Mouse (Mus musculus): ENCODE results near the gene Gm128. TPM values are rescaled to one million over a fixed set of nuclear protein-coding genes. Genes with fewer than 3 reads are reported as not detected.

The Gm128 gene
- polyA plus RNA-seq, 1 experiment from 2014 or later: 0.26 TPM

DNA sequence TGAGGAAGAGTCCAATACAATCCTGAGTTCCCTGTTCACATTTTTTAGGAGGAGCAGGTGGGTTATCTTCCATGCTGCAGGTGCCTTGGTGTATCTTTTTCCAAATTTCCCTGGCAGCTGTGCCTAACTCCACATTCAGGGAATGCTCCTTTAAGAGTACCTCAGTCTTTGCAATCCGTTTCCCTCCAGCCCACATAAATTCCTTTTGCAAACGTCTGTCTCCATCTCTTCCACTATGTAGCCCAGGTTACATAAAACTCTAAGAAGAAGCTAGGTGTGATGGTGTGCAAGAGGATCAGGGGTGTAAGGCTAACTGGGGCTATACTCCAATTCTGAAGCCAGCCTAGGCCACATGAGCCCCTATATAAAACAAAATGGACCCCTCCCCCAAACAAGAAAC, 1.7 kb upstream of the Gm128 start:
- WGBS: 71% methylated on average over 2 of the region's 2 CpGs
- no peak overlapping the region for H3K27ac ChIP-seq (ENCODE audit: low read depth)
- no peak overlapping the region for H3K9ac ChIP-seq (ENCODE audit: low read length)
- H3K9me3 ChIP-seq (ENCODE audit: control insufficient read depth, low read length): no peaks in the 10 kb centered on the region
- no peak overlapping the region for H3K4me2 ChIP-seq (ENCODE audit: low read length)
- ATAC-seq (replicated peaks; ENCODE audit: low FRiP score, low TSS enrichment, low read depth) (no peak), DNase-seq (ENCODE audit: low spot score) (no peak)
- H3K4me1 ChIP-seq (replicated peaks; ENCODE audit: control insufficient read depth, insufficient read depth, low read length): no peaks in the 10 kb centered on the region
- H3K4me3 ChIP-seq (ENCODE audit: low read depth, low read length): no peak overlapping the region
- peaks cover 3% of the 10 kb centered on the region; the same call in 1 of the 2 replicates for H3K36me3 ChIP-seq (ENCODE audit: control insufficient read depth, insufficient read depth, low read length)
- no peaks in the 10 kb centered on the region for H3K27me3 ChIP-seq (replicated peaks; ENCODE audit: control insufficient read depth, insufficient read depth, low read length)

DNA sequence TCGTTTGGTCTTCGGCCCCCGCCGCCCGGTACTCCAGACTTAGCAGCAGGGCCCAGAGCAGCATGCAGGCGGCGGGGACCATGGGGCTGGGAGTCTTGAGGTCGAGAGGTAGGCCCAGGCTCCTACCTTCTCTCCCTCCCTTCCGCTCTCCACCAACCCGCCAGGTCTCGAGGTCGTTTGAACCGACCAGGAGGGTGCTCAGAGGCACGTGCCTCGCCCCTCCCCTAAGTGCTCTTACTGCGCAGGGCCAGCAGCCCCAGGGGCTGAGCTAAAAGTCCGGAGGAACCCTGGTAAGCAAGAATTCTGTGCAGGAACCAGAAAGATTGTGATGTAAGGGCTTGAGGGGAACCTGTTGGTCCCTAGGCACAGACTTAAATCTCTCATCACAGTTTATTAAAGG, 498 bp downstream of the Gm128 start:
- peaks cover 16% of the 10 kb centered on the region for H3K36me3 ChIP-seq (ENCODE audit: control insufficient read depth, insufficient read depth, low read length)
- WGBS: 34% methylated on average over 17 of the region's 17 CpGs
- H3K4me1 ChIP-seq (replicated peaks; ENCODE audit: control insufficient read depth, insufficient read depth, low read length): no peaks in the 10 kb centered on the region
- ATAC-seq (replicated peaks; ENCODE audit: low FRiP score, low TSS enrichment, low read depth): no peak; the same call in 1 of the 2 replicates
- H3K4me2 ChIP-seq (ENCODE audit: low read length): peak overlapping the region; percentile 12; the same call in 1 of the 2 replicates
- H3K4me3 ChIP-seq (ENCODE audit: low read depth, low read length): no peak overlapping the region
- H3K27me3 ChIP-seq (replicated peaks; ENCODE audit: control insufficient read depth, insufficient read depth, low read length): no peaks in the 10 kb centered on the region
- DNase-seq (ENCODE audit: low spot score): no peak
- H3K9me3 ChIP-seq (ENCODE audit: control insufficient read depth, low read length): no peaks in the 10 kb centered on the region
- no peak overlapping the region for H3K27ac ChIP-seq (ENCODE audit: low read depth)
- 0 out of 2 replicates have a peak overlapping the region, but pooled peaks have one; percentile 8 for H3K9ac ChIP-seq (ENCODE audit: low read length)

DNA sequence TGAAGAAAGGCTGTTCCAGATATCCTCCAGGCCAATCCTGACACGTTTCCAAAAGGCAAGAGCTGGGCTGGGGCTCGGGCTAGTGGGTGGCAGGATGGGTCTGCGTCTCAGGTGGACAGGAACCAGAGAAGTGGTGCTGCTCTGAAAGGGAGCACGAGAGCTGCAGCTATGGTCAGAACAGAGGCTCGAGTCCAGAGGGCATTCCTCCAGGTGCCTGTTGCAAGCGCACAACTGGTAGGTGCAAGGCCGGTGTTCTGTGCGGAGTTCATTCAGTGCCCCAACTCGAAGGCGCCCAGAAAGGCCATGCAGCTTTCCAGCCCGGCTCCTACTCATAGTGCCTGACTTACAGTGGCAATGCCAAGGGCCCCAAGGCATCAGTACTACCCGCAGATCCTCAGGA, 1.4 kb downstream of the Gm128 start:
- Histone ChIP-seq H3K4me1 (replicated peaks; ENCODE audit: control insufficient read depth, insufficient read depth, low read length) (no peaks in the 10 kb centered on the region), H3K9me3 (ENCODE audit: control insufficient read depth, low read length) (no peaks in the 10 kb centered on the region), H3K4me2 (ENCODE audit: low read length) (no peak overlapping the region), H3K27ac (ENCODE audit: low read depth) (no peak overlapping the region), H3K27me3 (replicated peaks; ENCODE audit: control insufficient read depth, insufficient read depth, low read length) (no peaks in the 10 kb centered on the region), H3K36me3 (ENCODE audit: control insufficient read depth, insufficient read depth, low read length) (peaks cover 25% of the 10 kb centered on the region), H3K9ac (ENCODE audit: low read length) (no peak overlapping the region), H3K4me3 (ENCODE audit: low read depth, low read length) (no peak overlapping the region)
- 84% methylated on average over 12 of the region's 12 CpGs for WGBS
- ATAC-seq (replicated peaks; ENCODE audit: low FRiP score, low TSS enrichment, low read depth) (no peak), DNase-seq (ENCODE audit: low spot score) (no peak)

DNA sequence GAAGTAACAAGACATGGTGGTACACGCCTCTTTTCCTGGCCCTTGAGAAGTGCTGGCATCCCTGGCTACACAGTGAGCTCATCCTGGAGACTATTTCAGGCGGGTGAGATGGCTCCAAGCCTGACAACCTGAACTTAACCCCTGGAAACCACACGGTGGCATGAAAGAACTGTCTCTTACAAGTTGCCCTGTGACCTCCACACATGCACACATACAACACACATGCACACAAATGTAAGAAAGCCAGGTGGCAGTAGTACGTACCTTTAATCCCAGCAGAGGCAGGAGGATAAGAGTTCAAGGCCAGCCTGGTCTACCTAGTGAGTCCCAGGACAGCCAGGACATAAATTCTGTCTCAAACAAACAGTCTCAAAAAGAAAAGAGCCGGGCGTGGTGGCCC, 2.4 kb downstream of the Gm128 start:
- Histone ChIP-seq H3K27me3 (replicated peaks; ENCODE audit: control insufficient read depth, insufficient read depth, low read length) (no peaks in the 10 kb centered on the region), H3K4me2 (ENCODE audit: low read length) (no peak overlapping the region), H3K9ac (ENCODE audit: low read length) (no peak overlapping the region), H3K36me3 (ENCODE audit: control insufficient read depth, insufficient read depth, low read length) (peaks cover 35% of the 10 kb centered on the region), H3K4me3 (ENCODE audit: low read depth, low read length) (no peak overlapping the region), H3K27ac (ENCODE audit: low read depth) (no peak overlapping the region), H3K9me3 (ENCODE audit: control insufficient read depth, low read length) (no peaks in the 10 kb centered on the region), H3K4me1 (replicated peaks; ENCODE audit: control insufficient read depth, insufficient read depth, low read length) (no peaks in the 10 kb centered on the region)
- DNase-seq (ENCODE audit: low spot score): no peak
- WGBS: 85% methylated on average over 6 of the region's 6 CpGs
- ATAC-seq (replicated peaks; ENCODE audit: low FRiP score, low TSS enrichment, low read depth): no peak

DNA sequence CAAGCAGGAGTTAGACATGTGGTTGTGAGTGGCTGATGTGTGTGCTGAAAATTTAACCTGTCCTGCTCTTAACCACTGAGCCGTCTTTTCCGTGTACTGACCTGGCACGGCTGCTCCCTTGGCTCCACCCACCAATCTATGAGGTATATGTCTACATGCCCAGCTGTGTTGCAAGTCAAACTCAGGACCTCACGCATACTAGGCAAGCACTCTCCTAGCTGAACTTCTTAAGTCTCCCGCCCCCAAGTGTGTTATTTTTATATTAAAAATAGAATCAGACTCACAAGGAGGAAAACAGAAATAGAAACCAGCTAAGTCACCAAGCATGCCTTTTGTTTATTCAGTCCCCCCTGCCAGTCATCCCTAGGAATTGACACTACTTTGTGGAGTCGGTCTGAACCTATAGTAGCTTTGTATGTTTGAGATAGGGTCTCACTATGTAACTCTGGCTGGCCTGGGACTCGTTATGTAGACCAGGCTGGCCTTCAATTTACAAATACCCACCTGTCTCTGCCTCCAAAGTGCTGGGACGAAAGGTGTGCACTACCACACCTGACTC, 3.8 kb downstream of the Gm128 start:
- WGBS: 88% methylated on average over 8 of the region's 8 CpGs
- H3K36me3 ChIP-seq (ENCODE audit: control insufficient read depth, insufficient read depth, low read length): peaks cover 49% of the 10 kb centered on the region
- DNase-seq (ENCODE audit: low spot score) (no peak), ATAC-seq (replicated peaks; ENCODE audit: low FRiP score, low TSS enrichment, low read depth) (no peak)
- H3K27ac ChIP-seq (ENCODE audit: low read depth): no peak overlapping the region
- H3K4me1 ChIP-seq (replicated peaks; ENCODE audit: control insufficient read depth, insufficient read depth, low read length): no peaks in the 10 kb centered on the region
- no peak overlapping the region for H3K4me2 ChIP-seq (ENCODE audit: low read length)
- H3K27me3 ChIP-seq (replicated peaks; ENCODE audit: control insufficient read depth, insufficient read depth, low read length): no peaks in the 10 kb centered on the region
- H3K4me3 ChIP-seq (ENCODE audit: low read depth, low read length): no peak overlapping the region
- H3K9ac ChIP-seq (ENCODE audit: low read length): no peak overlapping the region
- no peaks in the 10 kb centered on the region for H3K9me3 ChIP-seq (ENCODE audit: control insufficient read depth, low read length)

DNA sequence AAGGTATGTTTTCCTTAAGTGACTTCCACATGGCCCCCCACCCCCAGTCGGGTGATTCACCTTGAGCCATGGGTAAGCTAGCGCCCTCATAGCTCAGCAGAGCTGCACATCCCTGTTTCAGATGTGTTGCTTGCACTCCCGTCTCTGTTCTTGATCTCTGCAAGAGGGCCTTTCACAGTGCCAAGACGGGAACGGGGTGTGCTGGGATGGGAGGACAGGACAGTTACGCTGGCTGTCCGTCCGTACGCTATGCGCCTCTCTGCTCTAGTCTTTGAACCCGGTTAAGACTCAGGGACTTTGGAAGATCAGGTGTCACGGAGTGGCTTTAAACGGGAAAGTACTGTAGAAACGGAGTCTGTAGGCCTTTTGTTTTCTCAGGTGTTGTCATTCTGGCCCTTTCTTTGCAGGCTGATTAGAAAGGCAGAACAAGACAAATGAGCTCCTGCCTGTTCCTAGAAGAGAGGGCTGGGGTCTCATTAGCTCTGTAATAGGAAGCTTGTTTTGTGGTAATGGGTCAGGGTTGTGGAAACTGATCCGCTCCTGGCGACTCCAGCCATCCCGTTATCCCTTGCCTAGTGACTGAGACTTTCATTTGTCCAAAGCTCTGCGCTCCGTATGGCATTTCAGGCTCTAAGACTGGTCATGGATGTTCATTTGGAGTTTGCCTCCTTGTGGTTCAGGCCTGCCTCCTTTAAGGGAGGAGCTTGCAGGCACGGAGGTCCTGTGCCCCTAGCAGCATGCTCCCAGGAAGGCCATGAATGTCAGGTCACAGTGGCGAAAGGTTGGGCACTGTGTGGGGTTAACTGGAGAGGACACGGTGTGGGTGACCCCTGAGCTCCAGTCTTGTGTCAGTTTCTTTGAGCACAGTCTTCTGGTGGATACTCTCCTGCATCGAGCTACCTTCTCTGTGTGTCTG, 5.8 kb downstream of the Gm128 start:
- no peaks in the 10 kb centered on the region for H3K9me3 ChIP-seq (ENCODE audit: control insufficient read depth, low read length)
- no peaks in the 10 kb centered on the region for H3K27me3 ChIP-seq (replicated peaks; ENCODE audit: control insufficient read depth, insufficient read depth, low read length)
- DNase-seq (ENCODE audit: low spot score): no peak
- no peak overlapping the region for H3K9ac ChIP-seq (ENCODE audit: low read length)
- no peak overlapping the region for H3K4me2 ChIP-seq (ENCODE audit: low read length)
- ATAC-seq (replicated peaks; ENCODE audit: low FRiP score, low TSS enrichment, low read depth): no peak
- H3K27ac ChIP-seq (ENCODE audit: low read depth): no peak overlapping the region
- H3K4me3 ChIP-seq (ENCODE audit: low read depth, low read length): no peak overlapping the region
- peaks cover 63% of the 10 kb centered on the region for H3K36me3 ChIP-seq (ENCODE audit: control insufficient read depth, insufficient read depth, low read length)
- peaks cover 8% of the 10 kb centered on the region for H3K4me1 ChIP-seq (replicated peaks; ENCODE audit: control insufficient read depth, insufficient read depth, low read length)
- WGBS: 88% methylated on average over 23 of the region's 23 CpGs

DNA sequence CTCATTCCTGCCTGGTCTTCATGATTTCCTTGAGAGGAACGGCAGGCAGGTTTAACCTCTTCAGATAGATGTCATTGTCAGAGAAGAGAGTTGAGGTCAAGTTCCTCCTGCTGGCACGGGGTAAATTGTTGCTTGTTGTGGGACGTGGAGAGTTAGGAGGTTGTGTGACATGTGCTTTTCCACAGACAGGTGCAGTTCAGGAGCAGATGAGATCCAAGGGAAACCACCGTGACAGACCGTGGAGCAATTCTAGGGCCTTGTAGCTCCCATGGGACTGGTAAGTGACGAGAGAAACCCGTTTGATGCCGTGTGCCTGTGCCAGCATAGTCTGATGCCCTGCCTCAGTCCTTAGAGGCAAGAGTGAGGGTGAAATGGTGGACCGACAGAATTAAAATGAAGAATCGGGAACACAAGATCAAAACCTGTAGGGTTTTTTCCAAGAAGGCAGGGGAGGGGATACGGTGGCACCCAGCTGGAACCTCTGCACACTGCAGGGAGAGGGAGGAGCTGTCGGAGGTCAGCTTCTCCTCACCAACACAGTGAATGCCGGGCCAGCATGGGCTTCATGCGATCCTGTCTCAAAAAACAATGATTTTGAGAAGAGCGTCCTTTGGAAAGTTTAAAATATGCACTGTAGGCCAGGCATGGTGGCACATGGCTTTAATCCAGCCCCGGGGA, 8.0 kb downstream of the Gm128 start:
- DNase-seq (ENCODE audit: low spot score): no peak
- Histone ChIP-seq H3K36me3 (ENCODE audit: control insufficient read depth, insufficient read depth, low read length) (peaks cover 63% of the 10 kb centered on the region), H3K27ac (ENCODE audit: low read depth) (no peak overlapping the region), H3K4me1 (replicated peaks; ENCODE audit: control insufficient read depth, insufficient read depth, low read length) (peaks cover 19% of the 10 kb centered on the region), H3K27me3 (replicated peaks; ENCODE audit: control insufficient read depth, insufficient read depth, low read length) (no peaks in the 10 kb centered on the region), H3K9ac (ENCODE audit: low read length) (no peak overlapping the region), H3K4me3 (ENCODE audit: low read depth, low read length) (no peak overlapping the region), H3K9me3 (ENCODE audit: control insufficient read depth, low read length) (no peaks in the 10 kb centered on the region), H3K4me2 (ENCODE audit: low read length) (no peak overlapping the region)
- 88% methylated on average over 16 of the region's 16 CpGs for WGBS
- ATAC-seq (replicated peaks; ENCODE audit: low FRiP score, low TSS enrichment, low read depth): no peak

DNA sequence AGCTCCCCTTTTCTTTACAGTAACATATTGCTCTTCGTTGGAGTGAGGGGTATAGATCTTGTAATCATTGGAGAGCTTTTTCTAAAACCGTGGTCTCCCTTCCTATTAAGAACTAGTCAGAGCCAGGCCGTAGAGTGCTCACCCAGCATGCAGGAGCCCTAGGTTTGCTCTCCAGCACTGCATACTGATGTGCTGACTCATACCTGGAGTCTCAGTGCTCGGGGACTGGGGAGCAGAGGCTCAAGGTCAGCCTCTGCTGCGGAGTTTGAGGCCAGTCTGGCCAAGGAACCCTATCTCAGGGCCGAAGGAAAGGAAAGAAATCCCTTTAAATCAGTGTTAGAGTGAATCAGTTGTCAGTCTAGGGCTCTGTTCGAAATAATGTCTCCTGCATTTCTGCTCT, 8.6 kb downstream of the Gm128 start:
- Histone ChIP-seq H3K27me3 (replicated peaks; ENCODE audit: control insufficient read depth, insufficient read depth, low read length) (no peaks in the 10 kb centered on the region), H3K9me3 (ENCODE audit: control insufficient read depth, low read length) (no peaks in the 10 kb centered on the region), H3K4me2 (ENCODE audit: low read length) (no peak overlapping the region), H3K4me1 (replicated peaks; ENCODE audit: control insufficient read depth, insufficient read depth, low read length) (peaks cover 19% of the 10 kb centered on the region), H3K4me3 (ENCODE audit: low read depth, low read length) (no peak overlapping the region), H3K27ac (ENCODE audit: low read depth) (no peak overlapping the region), H3K36me3 (ENCODE audit: control insufficient read depth, insufficient read depth, low read length) (peaks cover 57% of the 10 kb centered on the region), H3K9ac (ENCODE audit: low read length) (no peak overlapping the region)
- 75% methylated on average over 7 of the region's 7 CpGs for WGBS
- no peak for DNase-seq (ENCODE audit: low spot score)
- no peak for ATAC-seq (replicated peaks; ENCODE audit: low FRiP score, low TSS enrichment, low read depth)
